Mouse (Mus musculus) adrenal gland, postnatal 4 days (tissue): ENCODE measurements around the gene Cars2. TPM values are rescaled to one million over a fixed set of nuclear protein-coding genes. Genes with fewer than 3 reads are reported as not detected.
"Not testable (repeated sequence)": the region's sequence is repeated elsewhere in the genome, so short reads cannot be mapped to it uniquely, and the experiment has no call there.

Experiments used
- DNase-seq, 2 experiments: peaks; one replicate each; pipeline ENCODE4 v3.0.0; 2021 to 2022; ENCODE audit warnings: low spot score in 2 of 2, mixed read lengths in 2 of 2
- total RNA-seq, 2 experiments: library from RNA; stranded (reverse); gene quantifications; 2 replicates each; pipeline ENCODE4 v1.2.3; 2021

The Cars2 gene
- total RNA-seq, 2 experiments from 2014 or later = 34.4 to 36.2 TPM

- DNase-seq = peak in 1 of 2 experiments; percentile 25
These were observed 6.8 kb upstream of the Cars2 start for GRCm38 (mm10) chr8:11557424-11557767.

- DNase-seq = peak in 1 of 2 experiments; percentile 16
These were observed 6.3 kb upstream of the Cars2 start for GRCm38 (mm10) chr8:11556691-11557423.

- DNase-seq = peak; percentile 95 to 97
These were observed 5.4 kb upstream of the Cars2 start for GRCm38 (mm10) chr8:11555720-11556591.

- DNase-seq = peak; percentile 81 to 88
These were observed 4.5 kb upstream of the Cars2 start, which contains the start of gene Ing1 for GRCm38 (mm10) chr8:11554799-11555719. Gene Ing1 (plus strand): TSS chr8:11555571.

- DNase-seq = no peak
These were observed 1.8 kb upstream of the Cars2 start for GRCm38 (mm10) chr8:11552390-11552789.

- not testable (repeated sequence) for DNase-seq
These were observed 914 bp upstream of the Cars2 start for GRCm38 (mm10) chr8:11551497-11551896.

GRCm38 (mm10) chr8:11549706-11550105 is 877 bp downstream of the Cars2 start:
- no peak for DNase-seq

- no peak for DNase-seq
These were observed 3.5 kb downstream of the Cars2 start for GRCm38 (mm10) chr8:11547063-11547462.

GRCm38 (mm10) chr8:11544386-11544785 is 6.2 kb downstream of the Cars2 start:
- DNase-seq = peak in 1 of 2 experiments; percentile 19

- DNase-seq = no peak
These were observed 7.7 kb downstream of the Cars2 start for GRCm38 (mm10) chr8:11542866-11543265.

GRCm38 (mm10) chr8:11542031-11542430 is 8.6 kb downstream of the Cars2 start:
- no peak for DNase-seq

- DNase-seq = no peak
These were observed 10.4 kb downstream of the Cars2 start for GRCm38 (mm10) chr8:11540182-11540581.

GRCm38 (mm10) chr8:11539049-11539448 is 11.5 kb downstream of the Cars2 start:
- DNase-seq = no peak

- DNase-seq = no peak
These were observed 16.1 kb downstream of the Cars2 start for GRCm38 (mm10) chr8:11534494-11534893.

- no peak for DNase-seq
These were observed 19.7 kb downstream of the Cars2 start for GRCm38 (mm10) chr8:11530849-11531248.

- DNase-seq = no peak
These were observed 20.3 kb downstream of the Cars2 start for GRCm38 (mm10) chr8:11530155-11530770.

- DNase-seq = no peak
These were observed 27.3 kb downstream of the Cars2 start for GRCm38 (mm10) chr8:11523331-11523730.

GRCm38 (mm10) chr8:11518676-11519075 is 31.9 kb downstream of the Cars2 start:
- no peak for DNase-seq

GRCm38 (mm10) chr8:11518056-11518396 is 32.6 kb downstream of the Cars2 start:
- DNase-seq = no peak

- DNase-seq = no peak
These were observed 33.1 kb downstream of the Cars2 start for GRCm38 (mm10) chr8:11517366-11518055.
